Mouse (Mus musculus): ENCODE results near the gene Lclat1.
"Not testable (repeated sequence)": the region's sequence is repeated elsewhere in the genome, so short reads cannot be mapped to it uniquely, and the experiment has no call there.

Gene Lclat1

DNA sequence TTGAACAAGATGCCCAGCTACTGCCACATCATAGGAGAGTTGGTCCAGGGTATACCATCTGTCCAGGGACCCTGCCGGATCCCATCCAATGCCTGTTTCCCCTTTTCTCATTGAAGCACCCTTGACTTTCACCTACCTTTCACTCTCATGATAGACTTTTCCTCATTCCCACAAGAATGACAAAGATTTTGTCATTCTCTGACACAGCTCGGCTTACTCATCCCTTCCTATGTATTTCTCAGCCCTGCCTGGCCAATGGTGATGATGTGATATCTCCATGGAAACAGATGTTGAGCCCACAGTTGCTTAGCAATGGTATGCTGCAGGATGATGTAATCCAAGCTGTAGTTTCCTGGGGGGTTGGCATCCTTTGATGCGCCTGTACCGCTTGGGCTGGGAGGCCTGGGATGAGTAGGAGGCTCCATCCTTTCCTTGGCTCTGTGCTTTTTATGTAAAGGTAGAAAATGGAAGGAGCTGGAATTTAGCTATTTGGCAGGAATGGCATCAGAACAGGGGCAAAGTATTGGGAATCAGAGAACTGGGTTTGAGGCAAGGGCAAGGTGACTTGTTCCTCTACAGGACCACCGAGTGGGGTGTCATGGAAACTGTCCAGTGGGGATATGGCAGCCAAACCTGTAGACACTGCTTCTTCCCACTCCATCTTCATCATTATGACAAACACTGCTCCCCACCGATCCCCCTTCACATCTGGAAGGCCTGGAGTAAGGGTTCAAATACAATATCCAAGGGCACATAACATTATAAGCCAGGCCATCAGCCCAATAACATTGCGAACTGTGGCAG is 164.2 kb downstream of the Lclat1 start:
- no peak for DNase-seq (ENCODE audit: low read depth, low spot score)

DNA sequence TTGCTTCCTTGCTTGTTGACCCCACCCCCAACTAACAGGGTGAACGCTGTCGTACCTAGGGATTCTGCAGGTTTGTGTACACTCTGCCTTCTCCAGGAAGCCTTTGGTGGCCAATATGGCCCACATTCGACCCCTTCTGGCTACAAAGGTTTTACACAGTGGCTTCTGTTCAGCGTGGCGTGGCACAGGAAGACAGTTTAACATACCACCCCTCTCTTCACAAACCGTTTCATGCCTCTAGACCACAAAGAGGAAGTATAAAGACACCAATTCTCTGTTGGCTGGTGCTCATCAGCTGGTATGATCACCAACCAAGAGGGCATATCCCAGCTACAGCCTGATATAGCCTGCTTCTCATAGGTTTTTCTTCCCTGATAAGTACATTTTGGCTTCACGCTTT is 166.0 kb downstream of the Lclat1 start:
- DNase-seq (ENCODE audit: low read depth, low spot score): no peak

GRCm38 (mm10) chr17:73275066-73275465 is 167.3 kb downstream of the Lclat1 start:
- no peak for DNase-seq (ENCODE audit: low read depth, low spot score)

DNA sequence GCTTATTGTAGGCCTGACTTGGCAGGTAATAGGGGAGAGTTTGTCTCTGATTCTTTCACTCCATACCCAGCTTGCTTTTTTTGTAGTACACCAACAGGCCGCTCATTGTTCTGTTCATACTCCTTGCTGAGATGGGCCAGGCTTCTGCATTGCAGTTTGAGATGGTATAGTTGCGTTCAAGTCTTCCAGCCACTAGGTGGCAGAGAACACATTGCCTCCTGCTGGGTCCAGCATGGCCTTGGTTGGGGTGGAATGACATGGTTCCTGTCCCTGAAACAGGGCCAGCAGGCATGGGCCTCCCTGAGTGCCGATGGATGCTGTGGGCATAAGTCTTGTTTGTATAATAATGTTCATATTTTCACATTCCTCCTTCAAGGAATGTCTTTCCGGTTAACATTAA is 170.0 kb downstream of the Lclat1 start:
- DNase-seq (ENCODE audit: low read depth, low spot score): peak; percentile 13

GRCm38 (mm10) chr17:73282702-73283101 is 174.9 kb downstream of the Lclat1 start:
- DNase-seq (ENCODE audit: low read depth, low spot score): not testable (repeated sequence)

DNA sequence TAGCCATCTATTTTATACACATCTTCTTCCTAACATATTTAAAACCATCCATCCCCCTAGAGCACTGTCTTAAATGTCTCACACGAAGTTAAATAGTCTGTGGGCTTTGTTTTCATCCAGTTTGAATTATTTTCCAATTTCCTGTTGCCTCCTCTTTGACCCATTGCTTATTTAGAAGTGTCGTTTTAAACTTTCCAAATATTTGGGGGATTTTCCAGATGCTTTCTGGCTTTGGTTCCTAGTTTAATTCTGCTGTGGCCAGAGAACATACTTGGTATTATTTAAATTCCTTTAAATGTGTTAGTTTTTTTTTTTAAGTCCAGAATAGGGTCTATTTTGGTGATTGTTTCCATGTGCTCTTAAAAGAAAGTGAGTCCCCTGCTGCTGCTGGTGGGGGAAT is 176.5 kb downstream of the Lclat1 start:
- no peak for DNase-seq (ENCODE audit: low read depth, low spot score)

Measured in ZHBTc4 (cell line).